Mouse (Mus musculus): ENCODE measurements at regions not wholly inside any gene's neighbourhood (a gene's known extent, or its start where the extent isn't known, plus 50 kb on each side); places are given as distances from the start of the nearest gene placed in this dataset.

DNA sequence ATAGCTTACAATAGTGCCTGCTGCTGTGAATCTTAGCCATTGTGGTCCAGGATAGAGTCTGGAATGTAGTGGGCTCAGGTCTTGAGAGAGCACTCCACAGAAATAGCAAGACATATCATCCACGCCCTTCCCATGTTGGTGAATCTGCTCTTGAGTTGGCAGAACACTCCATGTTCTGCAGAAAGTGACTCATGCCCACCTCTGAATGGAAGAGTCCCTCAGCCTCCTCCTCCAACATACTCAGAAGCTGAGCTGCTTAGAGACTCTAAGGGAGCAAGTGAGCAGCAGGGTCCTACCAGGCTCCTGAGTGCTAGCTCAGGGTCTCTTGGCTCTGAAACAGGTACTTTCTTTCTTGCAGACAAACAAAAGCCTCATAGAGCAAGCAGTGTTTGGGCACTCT, 284.7 kb downstream of the Rps24 start:
- Histone ChIP-seq H3K9ac (ENCODE audit: low read depth, low read length) (no peak overlapping the region), H3K4me1 (replicated peaks; ENCODE audit: control insufficient read depth, insufficient read depth, low read length) (no peaks in the 10 kb centered on the region), H3K4me2 (replicated peaks; ENCODE audit: low read depth) (no peak overlapping the region), H3K27me3 (replicated peaks; ENCODE audit: control insufficient read depth, insufficient read depth, low read length) (no peaks in the 10 kb centered on the region), H3K36me3 (ENCODE audit: control insufficient read depth, insufficient read depth) (no peaks in the 10 kb centered on the region), H3K9me3 (ENCODE audit: control insufficient read depth) (no peaks in the 10 kb centered on the region), H3K27ac (ENCODE audit: low read depth, low read length) (no peak overlapping the region), H3K4me3 (ENCODE audit: low read depth, low read length) (no peak overlapping the region)
- 81% methylated on average over 1 of the region's 1 CpGs for WGBS
- TF ChIP-seq CTCF (IDR thresholded peaks at IDR 0.05; ENCODE audit: low read depth): no peak
- ATAC-seq: no peak

DNA sequence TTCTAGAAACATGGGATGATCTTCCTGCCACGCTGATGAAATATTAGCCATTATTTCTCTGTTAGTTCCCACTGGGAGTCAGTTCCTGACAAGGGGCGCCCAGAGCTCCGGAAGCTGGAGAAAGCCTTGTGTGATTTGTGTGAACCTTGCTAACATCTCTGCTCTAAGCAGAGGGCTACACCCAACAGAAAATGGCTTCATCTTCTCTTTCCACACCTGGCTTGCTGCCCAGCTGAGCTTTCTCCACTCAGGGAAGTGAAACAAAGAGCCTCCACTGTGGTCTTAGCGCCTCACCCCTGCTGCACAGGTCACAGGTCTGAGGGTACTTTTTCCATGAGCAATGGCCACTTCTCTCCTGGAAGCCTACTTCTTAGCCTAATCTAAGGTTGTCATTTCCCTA, 285.2 kb downstream of the Rps24 start:
- Histone ChIP-seq H3K9me3 (ENCODE audit: control insufficient read depth) (no peaks in the 10 kb centered on the region), H3K9ac (ENCODE audit: low read depth, low read length) (no peak overlapping the region), H3K27me3 (replicated peaks; ENCODE audit: control insufficient read depth, insufficient read depth, low read length) (no peaks in the 10 kb centered on the region), H3K4me2 (replicated peaks; ENCODE audit: low read depth) (no peak overlapping the region), H3K4me1 (replicated peaks; ENCODE audit: control insufficient read depth, insufficient read depth, low read length) (no peaks in the 10 kb centered on the region), H3K27ac (ENCODE audit: low read depth, low read length) (no peak overlapping the region), H3K4me3 (ENCODE audit: low read depth, low read length) (no peak overlapping the region), H3K36me3 (ENCODE audit: control insufficient read depth, insufficient read depth) (no peaks in the 10 kb centered on the region)
- ATAC-seq: no peak
- WGBS: 72% methylated on average over 4 of the region's 4 CpGs
- no peak for TF ChIP-seq CTCF (IDR thresholded peaks at IDR 0.05; ENCODE audit: low read depth)

DNA sequence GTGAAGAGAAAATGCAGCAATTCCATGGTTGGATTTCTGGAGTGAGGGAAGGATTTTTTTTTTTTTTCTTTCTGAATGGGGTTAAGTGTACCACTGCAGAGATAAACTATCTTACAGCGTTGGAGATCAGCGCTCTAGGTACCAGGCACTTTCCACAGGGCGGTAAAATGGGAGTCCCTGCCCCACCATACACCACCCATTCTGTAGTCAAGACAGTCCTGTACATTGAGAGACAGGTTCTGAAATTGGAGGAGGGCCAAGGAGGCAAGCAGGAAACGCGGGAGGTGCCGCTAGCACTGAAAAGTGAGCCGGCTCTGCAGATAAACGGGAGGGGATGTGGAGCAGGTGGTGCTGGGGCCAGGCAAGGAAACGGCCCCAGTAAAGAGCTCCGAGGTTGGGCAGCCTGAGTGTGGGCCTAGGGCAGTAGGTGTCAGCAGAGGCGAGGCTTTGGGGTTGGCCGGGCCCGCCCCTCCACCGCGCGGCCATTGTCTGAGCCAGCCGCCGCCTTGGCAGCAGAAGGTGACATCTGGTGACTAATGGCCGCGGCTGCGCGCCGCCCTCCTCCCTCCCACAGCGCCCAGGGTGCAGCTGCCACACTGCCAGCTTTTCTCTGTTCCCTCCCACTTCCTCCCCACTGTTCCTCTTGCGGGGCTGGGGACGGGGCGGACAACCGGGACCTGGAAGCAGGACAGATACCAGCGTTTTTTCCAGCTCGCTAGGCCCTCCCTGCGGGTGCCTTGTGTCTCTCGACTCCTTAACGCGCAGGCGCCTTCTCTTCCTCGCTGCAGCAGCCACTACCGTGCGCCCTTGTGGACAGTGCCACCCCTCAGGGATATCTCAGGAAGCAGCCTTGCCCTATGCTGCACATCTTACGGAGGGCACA, 292.1 kb downstream of the Rps24 start:
- ATAC-seq: peak; percentile 94
- Histone ChIP-seq H3K4me1 (replicated peaks; ENCODE audit: control insufficient read depth, insufficient read depth, low read length) (no peaks in the 10 kb centered on the region), H3K9me3 (ENCODE audit: control insufficient read depth) (no peaks in the 10 kb centered on the region), H3K4me2 (replicated peaks; ENCODE audit: low read depth) (peak overlapping the region; percentile 69), H3K4me3 (ENCODE audit: low read depth, low read length) (peak overlapping the region; percentile 38), H3K27me3 (replicated peaks; ENCODE audit: control insufficient read depth, insufficient read depth, low read length) (no peaks in the 10 kb centered on the region), H3K36me3 (ENCODE audit: control insufficient read depth, insufficient read depth) (no peaks in the 10 kb centered on the region), H3K9ac (ENCODE audit: low read depth, low read length) (peak overlapping the region; percentile 40; the same call in 1 of the 2 replicates), H3K27ac (ENCODE audit: low read depth, low read length) (peak overlapping the region; percentile 73)
- under 1% methylated on average over 34 of the region's 39 CpGs for WGBS
- TF ChIP-seq CTCF (IDR thresholded peaks at IDR 0.05; ENCODE audit: low read depth): peak; percentile 72

DNA sequence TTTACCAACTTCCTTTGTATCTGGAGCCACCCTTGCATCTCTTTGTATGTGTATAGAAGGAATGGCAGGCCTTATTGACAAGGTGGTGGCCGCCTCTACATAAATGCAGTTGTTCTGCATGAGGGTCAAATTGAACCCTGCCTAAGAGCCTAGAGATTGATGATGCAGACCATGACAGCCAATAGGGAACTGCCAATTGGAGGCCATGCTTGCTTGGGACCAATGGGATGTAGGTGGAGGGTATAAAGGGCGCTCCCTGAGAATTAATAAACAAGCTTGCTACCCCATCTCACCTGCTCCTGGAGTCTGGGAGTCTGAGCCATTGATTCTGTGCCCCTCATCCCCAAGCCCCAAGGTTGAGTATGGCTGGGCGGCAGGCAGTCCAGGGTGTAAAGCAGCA, 294.7 kb downstream of the Rps24 start:
- no peak overlapping the region for H3K4me2 ChIP-seq (replicated peaks; ENCODE audit: low read depth)
- no peak overlapping the region for H3K4me3 ChIP-seq (ENCODE audit: low read depth, low read length)
- H3K27me3 ChIP-seq (replicated peaks; ENCODE audit: control insufficient read depth, insufficient read depth, low read length): no peaks in the 10 kb centered on the region
- ATAC-seq: no peak
- WGBS: 89% methylated on average over 3 of the region's 3 CpGs
- no peak overlapping the region for H3K27ac ChIP-seq (ENCODE audit: low read depth, low read length)
- no peak for TF ChIP-seq CTCF (IDR thresholded peaks at IDR 0.05; ENCODE audit: low read depth)
- no peak overlapping the region for H3K9ac ChIP-seq (ENCODE audit: low read depth, low read length)
- H3K4me1 ChIP-seq (replicated peaks; ENCODE audit: control insufficient read depth, insufficient read depth, low read length): no peaks in the 10 kb centered on the region
- no peaks in the 10 kb centered on the region for H3K36me3 ChIP-seq (ENCODE audit: control insufficient read depth, insufficient read depth)
- H3K9me3 ChIP-seq (ENCODE audit: control insufficient read depth): no peaks in the 10 kb centered on the region

DNA sequence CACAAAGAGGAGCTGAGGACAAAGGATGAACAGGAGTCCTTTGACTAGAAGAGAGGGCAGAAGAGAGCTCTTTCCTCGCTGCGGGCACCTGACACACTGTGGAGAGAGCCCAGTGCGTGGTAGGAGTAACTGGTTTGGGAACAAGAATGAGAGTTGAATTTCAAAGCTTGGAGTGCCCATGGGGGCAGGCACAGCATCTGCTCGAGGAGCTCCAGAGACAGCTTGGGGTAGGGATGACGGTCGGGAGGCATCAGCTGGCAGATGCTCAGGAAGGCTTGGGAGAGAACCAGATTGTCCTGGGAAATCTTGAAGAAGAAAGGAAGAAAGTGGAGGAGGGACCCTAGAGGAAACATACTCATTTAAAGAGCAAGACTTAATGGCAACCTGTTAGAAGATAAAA, 297.0 kb downstream of the Rps24 start:
- no peaks in the 10 kb centered on the region for H3K36me3 ChIP-seq (ENCODE audit: control insufficient read depth, insufficient read depth)
- no peak overlapping the region for H3K27ac ChIP-seq (ENCODE audit: low read depth, low read length)
- H3K27me3 ChIP-seq (replicated peaks; ENCODE audit: control insufficient read depth, insufficient read depth, low read length): no peaks in the 10 kb centered on the region
- no peaks in the 10 kb centered on the region for H3K9me3 ChIP-seq (ENCODE audit: control insufficient read depth)
- no peak overlapping the region for H3K4me2 ChIP-seq (replicated peaks; ENCODE audit: low read depth)
- ATAC-seq: no peak
- TF ChIP-seq CTCF (IDR thresholded peaks at IDR 0.05; ENCODE audit: low read depth): no peak
- no peak overlapping the region for H3K9ac ChIP-seq (ENCODE audit: low read depth, low read length)
- no peak overlapping the region for H3K4me3 ChIP-seq (ENCODE audit: low read depth, low read length)
- no peaks in the 10 kb centered on the region for H3K4me1 ChIP-seq (replicated peaks; ENCODE audit: control insufficient read depth, insufficient read depth, low read length)
- WGBS: 76% methylated on average over 6 of the region's 6 CpGs

DNA sequence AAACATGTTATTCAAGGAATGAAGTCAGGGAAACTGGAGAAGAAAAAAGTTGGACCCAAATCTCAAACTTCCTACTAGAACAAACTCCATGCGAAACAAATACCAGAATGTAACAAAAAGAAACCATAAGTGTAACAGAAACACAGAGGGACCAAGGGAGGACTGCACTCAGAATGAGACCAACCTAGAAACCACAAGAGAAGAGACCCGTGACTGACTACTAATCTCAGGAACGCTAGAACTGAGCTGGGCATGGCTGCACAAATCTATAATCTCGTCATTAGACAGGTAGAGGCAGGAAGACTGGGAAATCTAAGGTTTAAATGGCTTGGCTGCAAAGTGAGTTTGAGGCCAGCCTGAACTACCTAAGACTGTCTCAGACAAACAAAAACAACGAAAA, 298.5 kb downstream of the Rps24 start:
- Histone ChIP-seq H3K4me1 (replicated peaks; ENCODE audit: control insufficient read depth, insufficient read depth, low read length) (no peaks in the 10 kb centered on the region), H3K36me3 (ENCODE audit: control insufficient read depth, insufficient read depth) (no peaks in the 10 kb centered on the region), H3K4me2 (replicated peaks; ENCODE audit: low read depth) (no peak overlapping the region), H3K9ac (ENCODE audit: low read depth, low read length) (no peak overlapping the region), H3K27ac (ENCODE audit: low read depth, low read length) (no peak overlapping the region), H3K27me3 (replicated peaks; ENCODE audit: control insufficient read depth, insufficient read depth, low read length) (no peaks in the 10 kb centered on the region), H3K9me3 (ENCODE audit: control insufficient read depth) (no peaks in the 10 kb centered on the region), H3K4me3 (ENCODE audit: low read depth, low read length) (no peak overlapping the region)
- no peak for ATAC-seq
- no peak for TF ChIP-seq CTCF (IDR thresholded peaks at IDR 0.05; ENCODE audit: low read depth)
- 81% methylated on average over 5 of the region's 5 CpGs for WGBS

Measured in intestine, postnatal 0 days (tissue).